Mouse (Mus musculus): ENCODE data around the gene Ndufs3. TPM values are rescaled to one million over a fixed set of nuclear protein-coding genes. Genes with fewer than 3 reads are reported as not detected.

The Ndufs3 gene
- 212 and 214 TPM in 2 replicates for polyA plus RNA-seq (2014; fragmentation: Nextera tagmentation; extraction: Ambion mirVana)

DNA sequence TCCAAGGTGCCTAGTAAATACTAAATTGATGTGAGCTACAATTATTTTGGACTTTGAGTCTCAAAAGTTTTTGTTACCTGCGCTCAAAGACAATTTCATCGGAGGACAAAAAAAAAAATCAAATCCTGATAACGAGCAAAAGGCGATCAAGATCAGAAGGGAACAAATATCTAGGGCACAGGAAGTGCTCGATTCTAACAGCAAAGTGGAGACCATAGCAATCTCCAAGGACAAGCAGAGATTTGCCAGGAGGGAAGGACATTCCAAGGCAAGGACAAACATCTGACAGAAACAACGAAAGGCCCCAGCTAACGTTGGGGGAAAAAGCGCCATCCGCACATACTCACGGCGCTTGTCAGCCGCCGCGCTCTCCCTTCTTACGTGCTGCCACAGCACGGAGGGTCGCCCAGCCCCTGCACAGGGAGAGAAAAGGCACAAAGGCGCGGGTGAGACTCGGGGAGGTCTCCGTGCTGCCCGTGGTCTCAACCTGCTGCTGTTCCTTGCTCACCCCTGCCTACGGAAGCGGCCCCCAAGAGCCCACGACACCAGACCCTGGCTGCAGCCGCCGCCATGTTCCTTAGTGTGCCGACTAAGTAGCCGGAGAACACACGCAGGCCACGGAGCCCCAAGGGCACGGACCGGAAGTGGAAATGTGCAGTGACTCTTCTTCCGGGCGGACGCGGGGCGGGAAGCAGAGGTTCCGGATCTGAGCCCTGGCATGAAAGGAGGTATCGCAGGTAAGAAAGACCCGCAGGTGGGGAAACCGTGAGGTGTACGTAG is at the start of gene Ndufs3, which contains the start of gene Kbtbd4:
TSS of gene Ndufs3 (minus strand) at position 752 of the 780 bp plus-strand sequence.
TSS of gene Kbtbd4 (plus strand) at position 665 of the 780 bp plus-strand sequence.
- peaks cover 24% of the 10 kb centered on the region for H3K4me1 ChIP-seq (ENCODE audit: control insufficient read depth, insufficient read depth, low read length)
- H3K36me3 ChIP-seq (ENCODE audit: control insufficient read depth, insufficient read depth, low read length): peaks cover 44% of the 10 kb centered on the region
- peak within 1 kb of the TSS; percentile 91 for H3K4me3 ChIP-seq (replicated peaks; ENCODE audit: low read depth, low read length)
- DNase-seq (peak; percentile 96), ATAC-seq (ENCODE audit: low FRiP score, low TSS enrichment) (peak; percentile 92)
- under 1% methylated on average over 43 of the region's 43 CpGs for WGBS
- H3K9ac ChIP-seq (replicated peaks; ENCODE audit: low read length): peak within 1 kb of the TSS; percentile 95
- no peaks in the 10 kb centered on the region for H3K9me3 ChIP-seq (ENCODE audit: control insufficient read depth, low read length)
- H3K27ac ChIP-seq (replicated peaks; ENCODE audit: low read depth, low read length): peak within 1 kb of the TSS; percentile 94
- no peaks in the 10 kb centered on the region for H3K27me3 ChIP-seq (ENCODE audit: control insufficient read depth, insufficient read depth, low read length)
- H3K4me2 ChIP-seq (ENCODE audit: low read length): peak within 1 kb of the TSS; percentile 60

- H3K4me1 ChIP-seq (ENCODE audit: control insufficient read depth, insufficient read depth, low read length): peaks cover 13% of the 10 kb centered on the region
- 71% methylated on average over 3 of the region's 3 CpGs for WGBS
These were observed 48.8 kb upstream of the Ndufs3 start for GRCm38 (mm10) chr2:90953461-90953860.

DNA sequence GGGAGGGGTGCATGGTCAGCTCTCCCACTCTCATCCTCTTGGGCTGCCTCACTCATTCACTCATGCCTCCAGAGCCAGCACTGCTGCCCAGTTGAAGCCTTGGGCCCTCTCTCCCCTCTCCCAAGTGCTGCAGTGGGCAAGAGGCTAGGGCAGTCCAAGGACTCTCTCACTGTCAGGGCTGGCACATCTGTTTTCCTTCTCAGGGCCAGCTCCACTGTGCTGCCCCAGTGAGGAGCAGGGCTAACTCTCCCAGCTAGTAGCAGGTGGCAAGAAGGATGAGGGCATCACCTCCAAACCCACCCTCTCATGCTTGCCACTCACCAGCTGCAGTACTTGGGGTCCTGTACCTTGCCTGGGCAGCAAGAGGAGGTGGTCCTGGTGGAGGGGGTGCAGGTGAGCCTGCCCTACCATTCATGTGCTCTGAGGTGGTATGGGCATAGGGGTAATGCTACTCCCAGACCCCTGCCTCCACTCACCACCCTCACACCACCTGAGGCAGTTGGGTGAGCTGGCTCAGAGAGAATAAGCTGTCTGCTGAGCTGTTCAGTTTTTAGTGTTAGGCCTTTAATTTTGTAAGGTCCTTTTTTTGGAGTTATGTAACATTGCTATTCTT is 46.1 kb upstream of the Ndufs3 start:
- no peak overlapping the region for H3K4me2 ChIP-seq (ENCODE audit: low read length)
- H3K9ac ChIP-seq (replicated peaks; ENCODE audit: low read length): no peak overlapping the region
- no peaks in the 10 kb centered on the region for H3K9me3 ChIP-seq (ENCODE audit: control insufficient read depth, low read length)
- H3K27ac ChIP-seq (replicated peaks; ENCODE audit: low read depth, low read length): no peak overlapping the region
- DNase-seq: no peak
- no peaks in the 10 kb centered on the region for H3K27me3 ChIP-seq (ENCODE audit: control insufficient read depth, insufficient read depth, low read length)
- H3K36me3 ChIP-seq (ENCODE audit: control insufficient read depth, insufficient read depth, low read length): peaks cover 4% of the 10 kb centered on the region; the same call in 1 of the 2 replicates
- peaks cover 2% of the 10 kb centered on the region; the same call in 1 of the 2 replicates for H3K4me1 ChIP-seq (ENCODE audit: control insufficient read depth, insufficient read depth, low read length)
- ATAC-seq (ENCODE audit: low FRiP score, low TSS enrichment): peak; percentile 24; the same call in 1 of the 2 replicates
- no peak overlapping the region for H3K4me3 ChIP-seq (replicated peaks; ENCODE audit: low read depth, low read length)

More at GRCm38 (mm10) chr2:90953461-90953860, 48.8 kb upstream of the Ndufs3 start:
- Histone ChIP-seq H3K9ac (replicated peaks; ENCODE audit: low read length) (no peak overlapping the region), H3K4me3 (replicated peaks; ENCODE audit: low read depth, low read length) (no peak overlapping the region), H3K9me3 (ENCODE audit: control insufficient read depth, low read length) (no peaks in the 10 kb centered on the region), H3K27me3 (ENCODE audit: control insufficient read depth, insufficient read depth, low read length) (no peaks in the 10 kb centered on the region), H3K4me2 (ENCODE audit: low read length) (no peak overlapping the region), H3K27ac (replicated peaks; ENCODE audit: low read depth, low read length) (no peak overlapping the region), H3K36me3 (ENCODE audit: control insufficient read depth, insufficient read depth, low read length) (peaks cover 4% of the 10 kb centered on the region; the same call in 1 of the 2 replicates)
- DNase-seq (no peak), ATAC-seq (ENCODE audit: low FRiP score, low TSS enrichment) (no peak)

DNA sequence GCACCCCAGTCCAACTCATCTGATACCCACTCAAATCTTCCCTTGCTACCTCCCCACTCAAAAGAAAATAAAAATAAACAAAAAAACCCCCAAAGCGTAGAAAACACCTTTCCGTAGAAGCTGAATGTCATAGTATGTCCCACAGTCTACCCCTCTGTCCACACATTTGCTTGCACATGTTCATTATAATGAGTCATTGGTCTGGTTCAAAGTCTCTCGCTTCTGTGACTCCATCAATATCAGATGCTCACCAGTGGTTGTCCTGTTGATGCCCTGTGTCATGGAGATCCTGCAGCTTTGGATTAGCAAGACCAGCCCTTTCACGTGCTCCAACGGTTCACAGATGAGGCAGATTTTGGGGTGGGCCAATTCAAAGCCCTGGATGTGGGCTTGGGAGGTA is 45.5 kb upstream of the Ndufs3 start:
- H3K27me3 ChIP-seq (ENCODE audit: control insufficient read depth, insufficient read depth, low read length): no peaks in the 10 kb centered on the region
- H3K9ac ChIP-seq (replicated peaks; ENCODE audit: low read length): no peak overlapping the region
- WGBS: 78% methylated on average over 5 of the region's 5 CpGs
- no peaks in the 10 kb centered on the region for H3K4me1 ChIP-seq (ENCODE audit: control insufficient read depth, insufficient read depth, low read length)
- no peak overlapping the region for H3K4me3 ChIP-seq (replicated peaks; ENCODE audit: low read depth, low read length)
- H3K27ac ChIP-seq (replicated peaks; ENCODE audit: low read depth, low read length): no peak overlapping the region
- H3K9me3 ChIP-seq (ENCODE audit: control insufficient read depth, low read length): no peaks in the 10 kb centered on the region
- H3K4me2 ChIP-seq (ENCODE audit: low read length): no peak overlapping the region
- DNase-seq (no peak), ATAC-seq (ENCODE audit: low FRiP score, low TSS enrichment) (no peak)
- H3K36me3 ChIP-seq (ENCODE audit: control insufficient read depth, insufficient read depth, low read length): peaks cover 4% of the 10 kb centered on the region; the same call in 1 of the 2 replicates

GRCm38 (mm10) chr2:90941744-90942143 is 37.1 kb upstream of the Ndufs3 start:
- H3K9ac ChIP-seq (replicated peaks; ENCODE audit: low read length): 0 out of 2 replicates have a peak overlapping the region, but pooled peaks have one; percentile 18

GRCm38 (mm10) chr2:90940233-90941229 is 35.9 kb upstream of the Ndufs3 start, which contains the start of gene Celf1:
Gene Celf1 (plus strand): TSS chr2:90940382.
- Histone ChIP-seq H3K4me3 (replicated peaks; ENCODE audit: low read depth, low read length) (peak within 1 kb of the TSS; percentile 95), H3K27ac (replicated peaks; ENCODE audit: low read depth, low read length) (peak within 1 kb of the TSS; percentile 94), H3K9ac (replicated peaks; ENCODE audit: low read length) (peak within 1 kb of the TSS; percentile 96), H3K27me3 (ENCODE audit: control insufficient read depth, insufficient read depth, low read length) (no peaks in the 10 kb centered on the region), H3K36me3 (ENCODE audit: control insufficient read depth, insufficient read depth, low read length) (no peaks in the 10 kb centered on the region), H3K4me1 (ENCODE audit: control insufficient read depth, insufficient read depth, low read length) (peaks cover 19% of the 10 kb centered on the region), H3K9me3 (ENCODE audit: control insufficient read depth, low read length) (no peaks in the 10 kb centered on the region), H3K4me2 (ENCODE audit: low read length) (peak within 1 kb of the TSS; percentile 69)
- peak; percentile 96 for DNase-seq
- peak; percentile 96 for ATAC-seq (ENCODE audit: low FRiP score, low TSS enrichment)
- WGBS: under 1% methylated on average over 96 of the region's 113 CpGs

More at GRCm38 (mm10) chr2:90941744-90942143, 37.1 kb upstream of the Ndufs3 start:
- ATAC-seq (ENCODE audit: low FRiP score, low TSS enrichment): no peak
- no peak for DNase-seq
- Histone ChIP-seq H3K4me3 (replicated peaks; ENCODE audit: low read depth, low read length) (peak overlapping the region; percentile 95), H3K4me2 (ENCODE audit: low read length) (peak overlapping the region; percentile 69), H3K36me3 (ENCODE audit: control insufficient read depth, insufficient read depth, low read length) (no peaks in the 10 kb centered on the region), H3K4me1 (ENCODE audit: control insufficient read depth, insufficient read depth, low read length) (peaks cover 19% of the 10 kb centered on the region), H3K9me3 (ENCODE audit: control insufficient read depth, low read length) (no peaks in the 10 kb centered on the region), H3K27me3 (ENCODE audit: control insufficient read depth, insufficient read depth, low read length) (no peaks in the 10 kb centered on the region), H3K27ac (replicated peaks; ENCODE audit: low read depth, low read length) (no peak overlapping the region)
- 42% methylated on average over 2 of the region's 2 CpGs for WGBS

DNA sequence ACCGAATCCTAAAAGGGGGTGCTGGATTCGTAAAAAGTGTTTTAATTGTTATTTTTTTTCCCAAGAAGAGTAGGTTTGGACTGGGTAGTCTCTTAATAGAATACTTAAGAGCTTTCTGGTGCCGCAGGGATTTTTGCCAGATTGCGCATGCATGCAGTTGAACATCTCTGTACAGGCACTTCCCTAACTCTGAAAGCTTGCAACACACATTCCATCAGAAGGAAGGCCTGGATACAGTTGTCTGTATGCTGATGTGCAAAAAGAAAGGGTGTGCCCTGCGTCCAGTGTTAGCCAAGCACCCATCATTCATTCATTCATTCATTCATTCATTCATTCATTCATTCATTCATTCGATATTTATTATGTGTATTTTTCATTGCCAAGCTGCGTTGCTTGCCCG is 35.1 kb upstream of the Ndufs3 start:
- peak overlapping the region; percentile 94 for H3K27ac ChIP-seq (replicated peaks; ENCODE audit: low read depth, low read length)
- DNase-seq (peak; percentile 44), ATAC-seq (ENCODE audit: low FRiP score, low TSS enrichment) (peak; percentile 49)
- peaks cover 19% of the 10 kb centered on the region for H3K4me1 ChIP-seq (ENCODE audit: control insufficient read depth, insufficient read depth, low read length)
- 43% methylated on average over 8 of the region's 8 CpGs for WGBS
- no peaks in the 10 kb centered on the region for H3K27me3 ChIP-seq (ENCODE audit: control insufficient read depth, insufficient read depth, low read length)
- peak overlapping the region; percentile 96 for H3K9ac ChIP-seq (replicated peaks; ENCODE audit: low read length)
- peak overlapping the region; percentile 95 for H3K4me3 ChIP-seq (replicated peaks; ENCODE audit: low read depth, low read length)
- peak overlapping the region; percentile 69 for H3K4me2 ChIP-seq (ENCODE audit: low read length)
- H3K9me3 ChIP-seq (ENCODE audit: control insufficient read depth, low read length): no peaks in the 10 kb centered on the region
- H3K36me3 ChIP-seq (ENCODE audit: control insufficient read depth, insufficient read depth, low read length): no peaks in the 10 kb centered on the region

DNA sequence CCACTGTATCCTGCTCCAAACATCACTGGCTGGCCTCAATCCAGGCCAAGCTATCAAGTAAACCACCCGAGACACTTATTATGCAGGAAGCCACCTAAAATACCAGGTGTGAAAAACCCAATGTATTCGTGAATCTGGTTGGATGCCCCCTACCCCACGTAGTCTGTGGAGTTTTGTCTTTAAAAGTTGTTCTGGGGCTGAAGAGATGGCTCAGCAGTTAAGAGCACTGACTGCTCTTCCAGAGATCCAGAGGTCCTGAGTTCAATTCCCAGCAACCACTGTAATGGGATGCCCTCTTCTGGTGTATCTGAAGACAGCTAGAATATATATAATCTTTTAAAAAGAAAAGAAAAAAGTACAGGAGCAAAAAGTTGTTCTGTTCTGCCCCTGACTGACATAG is 33.7 kb upstream of the Ndufs3 start:
- H3K27ac ChIP-seq (replicated peaks; ENCODE audit: low read depth, low read length): no peak overlapping the region
- H3K4me3 ChIP-seq (replicated peaks; ENCODE audit: low read depth, low read length): no peak overlapping the region
- no peak for ATAC-seq (ENCODE audit: low FRiP score, low TSS enrichment)

More for the DNA sequence above, 33.7 kb upstream of the Ndufs3 start:
- no peaks in the 10 kb centered on the region for H3K36me3 ChIP-seq (ENCODE audit: control insufficient read depth, insufficient read depth, low read length)
- no peak overlapping the region for H3K4me2 ChIP-seq (ENCODE audit: low read length)
- DNase-seq: no peak
- WGBS: 75% methylated on average over 3 of the region's 3 CpGs
- H3K9me3 ChIP-seq (ENCODE audit: control insufficient read depth, low read length): no peaks in the 10 kb centered on the region
- no peaks in the 10 kb centered on the region for H3K27me3 ChIP-seq (ENCODE audit: control insufficient read depth, insufficient read depth, low read length)
- H3K4me1 ChIP-seq (ENCODE audit: control insufficient read depth, insufficient read depth, low read length): peaks cover 17% of the 10 kb centered on the region
- H3K9ac ChIP-seq (replicated peaks; ENCODE audit: low read length): no peak overlapping the region

Measured in midbrain, embryonic 14.5 days (tissue).